Mouse (Mus musculus): ENCODE measurements around the gene 4933424G06Rik.
"Not testable (repeated sequence)": the region's sequence is repeated elsewhere in the genome, so short reads cannot be mapped to it uniquely, and the experiment has no call there.

The 4933424G06Rik gene

DNA sequence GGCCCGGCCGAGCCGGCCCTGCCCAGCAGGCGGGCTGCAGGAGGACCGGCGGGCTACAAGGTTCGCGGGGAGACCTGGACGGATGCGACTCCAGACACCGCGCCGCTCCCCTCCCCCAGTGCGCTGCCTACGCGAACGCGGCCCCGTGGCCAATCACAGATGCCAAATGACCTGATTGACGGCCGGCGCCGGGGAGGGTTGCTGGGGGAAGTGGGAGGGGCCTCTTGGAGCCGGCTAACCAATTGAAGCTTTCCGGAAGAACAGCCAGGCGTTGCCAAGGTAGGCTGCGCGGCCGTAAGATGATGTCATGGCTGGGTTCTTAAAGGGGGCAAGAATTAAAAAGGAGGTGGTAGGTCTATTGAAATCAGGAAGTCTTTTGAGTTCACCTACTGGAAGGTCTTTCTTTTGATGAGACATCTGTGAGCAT lies at the start of gene 4933424G06Rik:
Gene 4933424G06Rik (plus strand): TSS at position 296 of the 427 bp plus-strand sequence.
- DNase-seq (ENCODE audit: low spot score in 2 of 2) = peak; percentile 92 to 97

DNA sequence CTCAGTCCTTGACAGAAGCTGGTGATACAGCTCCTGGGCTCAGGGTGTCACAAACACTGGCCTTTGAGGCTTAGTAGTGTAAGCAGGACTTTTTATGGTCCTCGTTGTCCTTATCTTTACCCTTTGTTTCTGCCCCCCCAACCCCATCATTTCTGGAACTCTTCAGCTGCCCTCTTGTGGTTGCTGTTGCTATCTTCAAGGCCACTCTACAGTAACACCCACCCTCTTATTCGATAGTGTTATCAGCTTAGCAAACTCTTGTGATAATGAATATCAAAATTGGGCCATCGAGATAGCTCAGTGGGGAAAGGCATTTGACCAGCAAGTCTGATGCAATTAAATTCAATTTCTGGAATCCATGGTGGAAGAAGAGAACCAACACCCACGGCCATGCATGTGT lies 45.5 kb upstream of the 4933424G06Rik start:
- no peak for DNase-seq (ENCODE audit: low spot score in 2 of 2)

DNA sequence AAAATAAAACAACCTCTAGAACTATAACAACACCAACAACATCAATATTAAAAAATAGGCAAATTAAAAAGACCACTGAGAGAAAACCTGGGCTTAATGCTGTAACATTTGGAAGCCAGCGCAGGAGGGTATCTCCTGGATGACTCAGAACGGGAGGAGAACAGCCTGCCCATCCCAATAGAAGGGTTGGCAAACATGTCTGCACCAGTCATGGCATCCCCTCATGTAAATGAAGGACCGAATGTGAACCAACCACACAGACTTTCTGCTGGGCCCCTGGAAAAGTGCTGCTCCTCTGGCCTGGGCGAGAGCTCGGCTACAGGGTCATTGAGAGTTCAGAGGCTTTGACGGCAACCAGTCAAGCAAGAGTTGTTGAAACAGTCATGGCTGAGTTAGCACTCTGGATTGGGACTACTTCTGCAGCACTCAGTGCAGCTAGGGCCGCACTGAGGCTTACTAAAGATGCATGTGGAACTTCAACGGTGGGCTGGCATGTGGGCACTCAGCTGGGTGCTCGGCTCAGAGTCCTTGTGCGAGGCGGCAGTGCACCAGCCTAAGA lies 44.7 kb upstream of the 4933424G06Rik start:
- DNase-seq (ENCODE audit: low spot score in 2 of 2) = no peak

DNA sequence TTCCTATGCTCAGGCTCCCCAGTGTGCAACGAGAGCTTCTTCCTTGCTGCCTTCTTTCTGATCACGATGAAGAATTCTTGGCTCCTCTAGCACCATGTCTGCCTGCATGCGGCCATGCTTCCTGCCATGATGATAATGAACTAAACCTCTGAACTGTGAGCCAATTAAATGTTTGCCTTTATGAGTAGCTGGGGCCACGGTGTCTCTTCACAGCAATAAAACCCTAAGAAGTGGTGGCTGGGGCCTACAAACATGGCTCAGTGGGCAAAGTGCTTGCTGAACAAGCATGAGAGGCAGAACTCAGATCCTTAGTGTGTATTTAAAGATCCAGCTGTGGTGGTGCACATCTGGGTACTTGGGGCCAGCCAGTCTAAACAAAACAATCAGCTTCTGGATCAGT lies 44.0 kb upstream of the 4933424G06Rik start:
- no peak for DNase-seq (ENCODE audit: low spot score in 2 of 2)

DNA sequence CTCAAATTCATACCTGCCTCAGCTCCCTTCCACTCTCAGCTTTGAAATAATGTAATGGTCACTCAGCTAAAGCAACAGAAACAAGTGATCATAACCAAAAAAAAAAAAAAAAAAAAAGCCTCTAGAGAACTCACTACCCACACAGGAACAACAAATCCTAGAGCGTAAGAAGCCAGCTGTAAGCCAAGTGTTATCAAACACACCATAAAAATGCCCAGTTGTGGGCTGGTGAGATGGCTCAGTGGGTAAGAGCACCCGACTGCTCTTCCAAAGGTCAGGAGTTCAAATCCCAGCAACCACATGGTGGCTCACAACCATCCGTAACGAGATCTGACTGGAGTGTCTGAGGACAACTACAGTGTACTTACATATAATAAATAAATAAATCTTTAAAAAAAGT lies 41.9 kb upstream of the 4933424G06Rik start:
- not testable (repeated sequence) for DNase-seq (ENCODE audit: low spot score in 2 of 2)

DNA sequence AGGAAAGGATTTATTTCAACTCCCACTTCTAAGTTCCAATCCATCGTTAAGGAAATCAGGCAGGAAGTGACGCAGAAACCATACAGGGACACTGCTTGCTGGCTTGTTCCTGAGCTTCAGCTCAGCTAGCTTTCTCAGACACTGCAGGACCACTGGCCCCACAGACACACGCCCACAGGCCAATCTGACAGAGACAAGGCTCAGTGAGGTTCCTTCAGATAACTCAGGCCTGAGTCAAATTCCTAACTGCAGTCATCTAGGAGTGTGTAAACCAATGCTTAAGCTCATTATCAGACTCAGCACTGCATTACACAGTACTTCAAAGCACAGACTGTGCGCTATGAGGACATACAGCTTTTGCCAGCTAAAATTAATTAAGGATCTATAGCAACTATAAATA lies 39.7 kb upstream of the 4933424G06Rik start:
- DNase-seq (ENCODE audit: low spot score in 2 of 2) = no peak

DNA sequence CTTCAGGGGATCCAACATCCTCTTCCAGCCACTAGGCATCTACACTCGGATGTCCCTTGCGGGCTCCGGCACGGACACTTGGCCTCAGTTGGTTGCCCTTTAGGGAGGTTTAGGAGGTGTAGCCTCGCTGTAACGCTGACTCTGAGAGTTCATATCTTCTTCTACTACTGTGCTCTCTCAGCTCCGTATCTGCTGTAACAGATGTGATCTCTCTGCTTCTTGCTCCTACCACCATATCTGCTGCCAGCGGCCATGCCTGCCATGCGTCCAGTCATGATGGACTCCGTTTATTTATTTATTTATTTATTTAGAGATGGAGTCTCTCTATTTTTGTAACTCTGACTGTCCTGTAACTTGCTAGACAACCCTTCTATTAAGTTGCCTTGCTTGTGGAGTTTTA lies 38.7 kb upstream of the 4933424G06Rik start:
- no peak for DNase-seq (ENCODE audit: low spot score in 2 of 2)

DNA sequence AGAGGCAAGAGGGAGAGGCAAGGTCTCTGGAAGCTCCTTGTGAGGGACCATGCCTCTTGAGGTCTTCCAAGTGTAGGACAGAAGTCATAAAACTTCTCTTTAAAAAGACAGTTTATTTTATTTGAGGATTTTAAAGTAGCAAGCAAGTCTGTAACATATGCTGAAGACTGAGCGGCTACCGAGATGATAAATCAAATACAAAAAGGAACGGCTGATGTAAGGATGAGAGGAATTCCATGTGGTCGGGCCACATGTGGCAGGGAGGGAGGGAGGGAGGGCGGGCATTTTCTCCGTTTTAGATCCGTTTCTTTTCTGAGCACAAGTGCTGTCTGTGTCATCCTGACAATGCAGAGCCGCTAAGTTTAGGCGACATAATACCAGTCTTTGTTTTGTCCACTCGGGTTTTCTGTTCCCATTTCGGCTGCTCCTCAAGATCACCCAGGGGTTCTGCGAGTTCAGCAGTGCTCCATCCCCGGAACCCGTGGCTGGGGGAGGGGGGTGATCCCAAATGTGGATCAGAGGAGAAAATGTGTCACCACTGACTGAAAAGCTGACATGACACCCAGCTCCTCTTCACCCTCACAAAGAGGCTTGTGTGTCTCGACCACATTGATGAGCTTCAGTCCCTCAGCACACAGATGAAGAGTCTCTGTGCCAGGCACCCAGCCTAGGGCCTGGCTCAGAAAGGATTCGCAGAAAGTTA lies 37.1 kb upstream of the 4933424G06Rik start:
- no peak for DNase-seq (ENCODE audit: low spot score in 2 of 2)

DNA sequence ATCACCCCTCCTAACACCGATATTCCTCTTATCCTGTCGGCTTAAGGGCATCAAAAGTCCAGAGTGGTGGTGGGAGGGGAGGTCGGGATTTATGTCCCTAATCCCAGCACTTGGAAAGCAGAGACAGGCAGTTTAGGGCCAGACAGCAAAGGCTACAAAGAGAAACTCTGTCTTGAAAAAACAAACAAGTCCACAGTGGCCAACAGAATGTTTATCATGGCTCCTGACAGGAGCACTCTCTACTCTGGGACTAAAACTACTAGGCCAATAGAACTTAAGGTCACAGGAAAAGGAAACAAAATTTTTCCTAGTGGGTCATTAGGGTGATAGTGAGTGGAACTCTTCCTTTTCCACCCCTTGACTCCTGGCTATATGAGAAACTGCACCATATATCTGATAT lies 35.0 kb upstream of the 4933424G06Rik start:
- DNase-seq (ENCODE audit: low spot score in 2 of 2) = no peak

DNA sequence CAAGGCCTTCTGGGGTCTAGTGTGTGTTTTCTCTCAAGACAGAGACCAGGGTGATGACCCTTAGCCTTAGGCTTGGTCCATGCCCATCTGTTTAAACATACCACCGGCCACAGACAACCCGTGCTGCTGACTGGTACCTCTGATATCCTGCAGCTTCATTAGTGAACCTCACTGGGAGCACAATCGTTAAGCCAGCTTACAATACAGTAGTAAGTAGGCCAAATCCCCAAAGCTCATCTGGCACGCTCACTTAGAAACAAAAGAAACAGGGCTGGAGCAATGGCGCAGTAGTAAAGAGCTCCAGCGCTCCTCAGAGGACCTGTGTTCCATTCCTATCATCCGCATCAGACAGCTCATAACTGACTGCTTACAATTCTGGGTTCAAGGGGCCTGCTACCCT lies 29.1 kb upstream of the 4933424G06Rik start:
- DNase-seq (ENCODE audit: low spot score in 2 of 2) = no peak

DNA sequence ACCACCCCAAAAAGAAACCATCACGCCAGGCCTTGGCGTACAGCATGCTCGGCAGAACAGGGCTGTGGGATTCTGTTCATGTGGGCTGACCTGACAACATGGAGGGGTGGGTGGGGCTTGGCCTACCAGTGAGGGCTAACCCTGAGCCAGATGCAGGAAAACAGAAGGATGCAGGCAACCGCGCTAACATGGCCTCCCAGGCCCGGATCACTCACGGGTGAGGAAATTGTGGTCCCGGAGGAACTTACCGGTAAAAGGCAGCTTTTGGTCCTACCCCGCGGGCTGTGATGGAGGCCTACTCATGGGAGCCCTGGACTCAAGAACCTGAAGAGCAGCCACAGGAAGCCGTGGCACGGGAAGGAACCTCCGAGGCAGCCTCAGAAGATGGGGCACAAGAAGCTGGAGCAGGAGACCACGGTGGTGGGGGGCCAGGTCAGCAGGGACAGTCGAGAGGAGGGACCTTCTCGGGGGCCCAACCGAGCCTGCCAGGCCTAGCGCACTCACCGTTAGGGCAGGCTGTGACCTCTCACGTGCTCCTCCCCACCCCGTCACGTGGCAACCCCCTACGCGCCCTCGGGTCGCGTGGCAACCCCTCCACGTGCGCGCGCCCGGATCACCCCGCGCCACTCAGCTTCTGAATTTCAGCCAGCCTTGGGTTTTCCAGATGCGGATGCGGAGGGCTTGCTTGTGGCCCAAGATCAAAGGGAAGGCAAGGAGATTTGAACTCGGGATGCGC lies 27.2 kb upstream of the 4933424G06Rik start, which contains the start of gene Fam178b:
Gene Fam178b (minus strand): TSS at position 564 of the 736 bp plus-strand sequence.
- DNase-seq (ENCODE audit: low spot score in 2 of 2) = no peak

DNA sequence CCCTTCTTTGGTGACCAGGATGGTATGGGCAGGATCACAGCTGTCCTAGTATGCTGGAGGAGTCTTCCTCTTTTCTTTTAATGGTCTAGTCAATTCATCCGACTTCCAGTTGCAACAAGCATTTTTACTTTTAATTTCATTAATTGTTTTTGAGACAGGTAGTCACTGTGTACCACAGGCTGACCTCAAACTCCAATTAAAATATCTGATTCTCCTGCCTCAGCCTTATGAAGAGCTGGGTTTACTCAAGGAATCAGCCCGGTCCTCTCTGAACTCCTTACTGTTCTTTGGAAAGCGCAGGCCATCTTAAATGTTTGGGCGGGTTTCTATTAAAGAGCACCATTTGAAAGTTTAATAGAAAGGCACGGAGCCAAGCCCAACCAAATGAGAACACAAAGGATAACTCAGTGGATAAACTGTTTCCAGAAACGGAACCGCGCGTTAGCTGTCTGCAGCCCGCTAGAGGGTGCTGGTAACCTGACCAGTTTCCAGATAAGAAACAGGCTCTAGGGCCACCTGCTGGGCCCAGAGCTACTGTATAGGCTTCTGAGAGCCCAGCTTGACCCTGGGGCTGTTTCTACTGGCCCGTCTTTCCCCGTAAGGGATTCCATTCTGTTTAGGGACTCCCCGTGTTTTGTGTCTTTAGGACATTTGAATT lies 26.0 kb upstream of the 4933424G06Rik start:
- peak; percentile 55 to 66 for DNase-seq (ENCODE audit: low spot score in 2 of 2)

DNA sequence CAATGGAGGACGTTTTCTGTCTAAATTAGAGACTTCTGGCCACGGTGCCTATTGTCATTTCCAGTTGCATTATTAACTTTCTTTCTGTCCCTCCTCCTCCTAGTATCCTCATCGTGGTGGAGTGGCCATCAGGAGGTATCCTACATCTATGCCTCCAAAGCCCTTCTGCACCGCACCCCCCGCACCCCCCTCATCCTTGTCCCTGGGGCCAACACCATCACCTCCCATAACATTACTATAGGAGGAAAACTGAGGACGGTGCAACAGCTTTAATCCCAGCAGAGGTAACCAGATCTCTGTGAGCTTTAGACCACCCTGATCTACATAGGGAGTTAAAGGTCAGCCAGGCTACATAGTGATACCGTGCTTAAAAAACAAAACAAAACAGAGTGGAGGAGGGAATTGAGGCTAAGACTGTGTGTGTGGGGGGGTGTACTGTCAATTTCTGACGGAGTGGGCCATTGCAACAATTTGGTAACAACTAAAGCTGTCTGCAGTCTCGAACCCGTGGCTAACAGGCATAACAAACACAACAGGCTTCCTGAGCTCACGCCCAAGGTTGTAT lies 19.2 kb upstream of the 4933424G06Rik start:
- no peak for DNase-seq (ENCODE audit: low spot score in 2 of 2)

DNA sequence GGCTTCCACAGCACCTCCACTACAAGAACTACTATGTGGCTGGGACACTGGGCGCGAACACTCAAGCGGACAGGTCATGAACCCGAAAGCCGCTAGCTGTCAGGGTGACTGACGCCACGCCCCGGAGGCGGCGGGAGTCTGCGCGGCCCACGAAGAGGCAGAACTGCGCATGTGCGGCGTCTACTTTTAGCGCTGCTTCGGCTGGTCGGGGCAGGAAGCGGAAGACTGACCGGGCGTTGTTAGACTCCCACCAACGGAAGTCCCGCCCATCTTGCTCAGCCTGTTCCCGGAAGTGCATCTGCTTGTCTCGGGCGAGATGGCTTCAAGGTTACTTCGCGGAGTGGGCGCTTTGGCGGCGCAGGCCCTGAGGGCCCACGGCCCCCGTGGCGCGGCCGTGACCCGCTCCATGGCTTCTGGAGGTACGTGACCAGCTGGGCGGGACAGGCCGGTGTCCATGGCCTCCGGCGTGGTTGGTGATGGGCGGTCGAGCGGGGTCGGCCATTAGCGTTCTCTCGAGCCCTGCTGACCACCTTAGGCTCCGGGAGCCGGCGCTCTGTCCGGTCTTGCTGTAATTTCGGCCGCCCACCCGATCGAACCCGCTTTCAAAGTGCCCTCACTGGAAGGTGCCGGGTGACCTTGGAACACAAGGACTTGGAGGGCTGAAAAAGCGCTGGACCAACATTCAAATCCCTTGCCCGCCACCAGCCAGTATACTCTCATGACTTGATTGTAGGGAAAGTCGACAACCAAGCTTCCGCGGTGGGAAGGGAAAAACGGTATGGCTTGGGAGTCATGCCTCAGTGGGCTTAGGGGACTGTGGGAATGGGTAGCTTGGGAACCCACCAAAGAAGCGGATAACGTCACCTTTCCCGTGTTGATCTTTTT lies 18.4 kb upstream of the 4933424G06Rik start, which contains the start of gene Cox5b:
Gene Cox5b (plus strand): TSS at position 179 of the 885 bp plus-strand sequence.
- peak; percentile 88 to 89 for DNase-seq (ENCODE audit: low spot score in 2 of 2)

DNA sequence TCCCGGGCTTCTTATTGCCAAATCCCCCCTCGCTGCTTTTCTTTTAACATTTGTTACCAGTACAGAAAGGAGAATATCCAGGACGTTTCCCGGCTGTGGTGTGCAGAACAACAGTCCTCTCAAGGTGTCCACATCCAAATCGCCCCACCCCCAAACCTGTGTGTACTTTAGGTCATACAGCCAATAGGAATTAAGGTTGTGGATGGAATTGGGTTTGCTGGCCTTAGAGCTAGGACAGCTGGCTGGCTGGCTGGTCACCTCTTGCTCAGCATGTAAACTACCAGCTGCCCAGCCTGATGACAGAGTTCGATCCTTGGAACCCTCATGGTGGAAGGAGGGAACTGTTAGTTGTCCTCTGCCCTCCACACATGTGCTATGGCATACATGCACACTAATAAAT lies 15.1 kb upstream of the 4933424G06Rik start:
- DNase-seq (ENCODE audit: low spot score in 2 of 2) = no peak

DNA sequence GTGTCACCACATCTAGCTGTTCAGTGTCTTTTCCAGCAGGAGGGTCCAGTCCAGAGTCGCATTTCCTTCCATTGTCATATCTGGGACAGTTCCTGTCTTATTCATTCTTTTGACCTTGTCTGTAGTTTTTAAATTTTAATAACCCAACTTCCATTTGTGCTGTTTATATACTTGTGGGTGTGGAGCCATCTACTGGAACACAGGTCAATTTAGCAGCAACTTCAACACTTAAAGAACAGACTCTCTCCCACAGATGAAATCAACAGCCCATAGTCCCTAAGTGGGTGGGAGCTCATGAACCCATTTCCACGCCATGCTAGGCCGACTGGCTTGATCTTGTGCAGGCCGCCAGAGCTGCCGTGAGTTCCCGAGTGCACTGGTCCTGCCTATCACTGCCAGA lies 13.5 kb upstream of the 4933424G06Rik start:
- no peak for DNase-seq (ENCODE audit: low spot score in 2 of 2)

DNA sequence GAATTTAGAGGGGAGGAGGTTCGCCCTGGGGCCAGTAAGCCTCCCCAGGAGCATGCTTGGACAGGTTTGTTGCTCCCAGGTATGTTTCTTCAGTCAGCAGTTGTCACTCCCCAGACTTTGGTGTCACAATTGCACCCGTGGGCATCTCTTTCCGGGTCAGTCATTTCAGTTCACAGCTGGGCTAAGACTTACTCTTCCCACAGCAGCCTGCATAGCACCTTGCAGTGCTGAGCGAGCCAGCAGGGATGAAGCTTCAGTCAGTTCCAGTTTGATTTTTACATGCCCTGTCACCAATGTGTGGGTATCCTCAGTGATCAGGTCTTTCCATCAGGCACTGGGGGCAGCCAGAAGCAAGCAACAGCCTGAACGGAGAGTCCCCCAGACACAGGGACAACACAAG lies 12.9 kb upstream of the 4933424G06Rik start:
- no peak for DNase-seq (ENCODE audit: low spot score in 2 of 2)

DNA sequence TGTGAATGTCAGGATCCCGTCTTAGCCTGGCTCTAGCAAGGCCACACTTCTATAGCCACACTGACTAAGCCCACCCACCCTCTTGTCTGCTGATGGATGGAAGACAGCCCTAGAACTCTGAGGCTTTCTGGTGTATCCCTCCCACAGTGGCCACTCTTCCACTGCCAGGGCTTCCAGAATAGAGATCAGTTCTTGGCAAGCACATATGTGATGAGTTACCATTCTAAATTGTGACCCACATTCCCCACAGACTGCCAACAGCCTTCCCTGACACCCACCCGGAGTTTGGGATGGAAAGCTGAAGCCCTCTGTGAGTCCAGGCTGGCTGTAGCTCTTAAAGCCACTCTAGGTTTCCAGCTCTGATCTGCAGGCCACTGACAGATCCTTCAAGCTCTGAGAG lies 2.8 kb upstream of the 4933424G06Rik start:
- DNase-seq (ENCODE audit: low spot score in 2 of 2) = no peak

DNA sequence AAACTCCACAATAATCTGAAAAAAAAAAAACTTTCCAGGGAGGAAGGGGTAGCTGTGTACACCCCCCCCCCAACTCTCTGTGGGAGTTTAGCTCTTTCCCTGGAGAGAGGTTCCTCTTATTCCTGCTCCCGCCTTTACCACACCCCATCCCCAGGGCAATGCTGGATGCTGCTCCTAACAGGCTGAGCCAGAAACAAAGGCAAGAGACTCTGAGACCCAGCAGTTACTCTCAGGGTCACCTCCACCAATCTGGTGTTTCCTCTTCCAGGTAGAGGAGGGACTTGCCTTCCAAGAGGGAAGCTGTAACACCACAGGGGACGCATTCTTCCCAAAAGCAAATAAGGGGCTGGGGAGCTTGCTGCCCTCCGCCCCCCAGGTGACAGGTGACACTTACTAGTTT lies 2.2 kb upstream of the 4933424G06Rik start:
- no peak for DNase-seq (ENCODE audit: low spot score in 2 of 2)

DNA sequence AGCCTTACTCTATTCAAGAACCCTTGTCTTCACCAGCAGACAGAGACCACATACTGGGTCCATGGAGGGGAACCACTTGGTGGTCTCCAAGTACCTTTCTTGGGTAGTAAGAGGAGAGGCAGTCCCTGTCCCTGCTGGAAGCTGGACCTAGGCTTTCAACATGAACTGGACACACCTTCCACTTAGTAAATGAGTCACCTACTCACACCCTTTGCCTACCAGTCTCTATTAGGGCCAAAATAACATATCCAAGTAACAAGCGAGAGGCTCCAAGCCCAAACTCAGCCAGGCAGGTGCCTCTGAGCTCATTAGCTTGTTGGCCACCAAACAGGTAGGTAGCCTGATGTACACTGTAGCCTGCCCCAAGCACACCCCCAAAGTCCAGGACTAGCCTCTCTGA lies 1.3 kb upstream of the 4933424G06Rik start:
- no peak for DNase-seq (ENCODE audit: low spot score in 2 of 2)

All from frontal cortex, postnatal 25 days (tissue).